Mouse (Mus musculus) ovary, postnatal 36 days (tissue): ENCODE measurements around the gene Zglp1.
"Not testable (repeated sequence)": the region's sequence is repeated elsewhere in the genome, so short reads cannot be mapped to it uniquely, and the experiment has no call there.

Experiments
- DNase-seq: peaks from one replicate; pipeline ENCODE4 v3.0.0; 2022; ENCODE audit warnings: low spot score, mixed read lengths

Gene Zglp1

DNA sequence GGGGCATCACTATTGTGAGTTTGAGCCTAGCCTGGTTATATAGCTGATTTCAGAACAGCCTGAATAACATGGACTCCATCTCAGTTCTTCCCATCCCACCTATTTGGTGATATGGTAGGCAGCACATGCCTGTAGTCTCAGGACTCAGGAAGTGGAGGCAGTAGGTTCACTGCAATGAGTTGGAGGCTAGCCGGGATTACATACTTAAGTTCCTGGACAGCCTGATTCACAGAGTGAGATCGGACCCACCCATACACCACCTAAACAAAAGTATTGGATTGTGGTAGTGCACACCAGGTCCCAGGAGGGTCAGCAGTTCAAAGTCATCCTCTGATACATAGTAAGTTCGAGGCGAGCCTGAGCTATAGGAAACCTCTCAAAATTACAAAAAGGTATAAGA is 5.7 kb upstream of the Zglp1 start:
- DNase-seq: no peak

DNA sequence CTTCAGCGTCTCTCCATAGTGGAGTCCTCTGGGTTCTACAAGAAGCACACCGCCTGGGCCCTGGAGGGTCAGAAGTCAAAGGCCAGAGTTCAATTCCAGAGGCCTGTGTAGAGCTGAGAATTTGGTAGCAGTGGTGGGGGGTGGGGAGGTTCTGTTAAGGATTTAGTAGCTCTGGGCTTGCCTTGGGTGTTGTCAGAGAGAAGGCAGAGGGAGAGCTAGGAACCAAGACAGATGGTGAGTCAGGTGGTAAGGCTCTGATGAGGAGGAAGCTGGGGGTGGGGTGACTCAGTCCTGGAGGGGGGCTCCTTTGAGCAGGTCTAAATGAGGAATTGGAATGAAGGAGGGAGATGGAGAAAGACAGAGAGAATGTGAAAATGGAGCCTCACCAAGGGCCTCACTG is 4.0 kb downstream of the Zglp1 start:
- no peak for DNase-seq

DNA sequence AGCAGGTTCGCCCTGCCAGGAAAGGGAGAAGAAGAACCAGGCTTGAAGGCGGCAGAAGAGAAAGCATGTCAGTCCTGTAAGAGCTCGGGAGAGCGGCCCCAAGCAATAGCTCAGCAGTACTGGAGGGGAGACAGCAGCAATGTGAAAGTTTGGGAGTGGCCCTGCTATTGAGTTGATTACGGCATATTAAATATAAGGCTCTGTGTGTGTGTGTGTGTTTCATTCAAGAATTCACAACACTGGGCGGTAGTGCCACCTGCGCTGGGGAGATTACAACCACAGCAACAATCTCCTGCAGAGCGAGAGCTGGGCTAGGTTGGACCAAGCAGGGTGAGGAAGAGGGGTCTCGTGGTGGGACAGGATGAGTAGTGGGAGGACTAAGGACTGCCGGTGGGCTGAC is 15.3 kb downstream of the Zglp1 start:
- no peak for DNase-seq

DNA sequence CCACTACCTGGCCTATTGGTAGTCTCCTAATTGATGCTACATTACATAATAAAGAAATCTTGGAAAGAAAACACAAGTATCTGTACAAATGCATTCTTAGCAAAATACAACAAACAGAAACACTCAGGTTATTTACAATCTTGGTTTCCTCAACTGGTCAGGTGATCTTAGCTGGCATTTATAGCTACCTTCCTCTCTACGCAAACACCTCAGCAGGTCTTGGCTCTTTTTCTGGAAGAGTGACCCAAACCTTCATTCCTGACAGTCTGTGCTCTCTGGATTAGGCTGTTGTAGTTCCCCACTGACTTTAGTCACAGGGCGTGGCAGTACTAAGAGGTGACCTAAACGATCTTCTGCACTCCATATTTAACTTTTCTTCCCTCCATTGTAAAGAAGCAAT is 21.7 kb downstream of the Zglp1 start:
- no peak for DNase-seq

DNA sequence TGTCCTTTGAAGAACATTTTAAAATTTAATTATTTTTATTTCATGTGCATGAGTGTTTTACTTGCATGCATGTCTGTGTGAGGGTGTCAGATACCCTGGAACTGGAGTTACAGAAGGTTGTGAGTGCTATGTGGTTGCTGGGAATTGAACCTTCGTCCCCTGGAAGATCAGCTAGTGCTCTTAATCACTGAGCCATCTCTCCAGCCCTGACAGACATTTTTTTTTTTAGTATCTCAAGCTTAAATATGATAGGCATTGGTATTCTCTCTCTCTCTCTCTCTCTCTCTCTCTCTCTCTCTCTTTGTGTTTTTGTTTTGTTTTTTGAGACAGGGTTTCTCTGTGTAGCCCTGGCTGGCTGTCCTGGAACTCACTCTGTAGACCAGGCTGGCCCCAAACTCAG is 22.1 kb downstream of the Zglp1 start:
- DNase-seq: not testable (repeated sequence)

DNA sequence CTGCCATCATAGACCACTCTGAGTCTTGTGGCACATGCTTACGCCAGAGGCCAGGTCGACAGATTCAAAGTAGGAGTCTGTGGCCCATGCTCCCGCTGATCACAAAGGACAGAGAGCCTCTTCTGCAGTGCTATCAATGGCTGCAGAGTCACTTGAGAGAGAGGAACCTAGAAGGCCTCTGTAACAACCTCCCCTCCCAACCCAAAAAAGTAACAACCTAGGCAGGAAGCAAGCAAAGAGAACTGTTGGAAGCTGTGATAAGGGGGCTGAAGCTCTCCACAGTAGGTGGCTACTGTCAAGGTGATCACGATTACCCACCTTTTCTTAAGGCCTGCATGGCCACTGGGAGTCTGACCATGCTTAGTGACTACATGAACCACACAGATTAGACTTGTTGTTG is 23.3 kb downstream of the Zglp1 start:
- DNase-seq: no peak

DNA sequence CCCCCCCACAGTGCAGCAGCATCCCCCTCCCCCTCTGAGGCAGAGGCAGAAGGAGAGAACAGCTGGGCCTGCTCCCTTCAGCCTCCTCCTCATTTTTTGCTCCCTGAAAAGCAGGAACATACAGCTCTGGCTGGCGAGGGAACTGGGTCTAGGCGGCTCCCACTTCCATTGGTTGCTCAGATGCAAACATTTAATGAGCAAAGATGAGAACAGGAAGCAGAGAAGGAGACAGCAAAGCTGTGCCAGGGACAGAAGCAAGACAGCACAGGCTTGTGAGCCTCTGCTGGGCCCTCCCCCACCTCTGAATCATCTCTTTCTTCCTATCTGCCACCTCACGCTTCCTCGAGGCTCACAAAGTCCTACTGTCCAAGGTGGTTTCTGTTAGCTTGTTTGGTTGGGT is 25.6 kb downstream of the Zglp1 start:
- DNase-seq: no peak

DNA sequence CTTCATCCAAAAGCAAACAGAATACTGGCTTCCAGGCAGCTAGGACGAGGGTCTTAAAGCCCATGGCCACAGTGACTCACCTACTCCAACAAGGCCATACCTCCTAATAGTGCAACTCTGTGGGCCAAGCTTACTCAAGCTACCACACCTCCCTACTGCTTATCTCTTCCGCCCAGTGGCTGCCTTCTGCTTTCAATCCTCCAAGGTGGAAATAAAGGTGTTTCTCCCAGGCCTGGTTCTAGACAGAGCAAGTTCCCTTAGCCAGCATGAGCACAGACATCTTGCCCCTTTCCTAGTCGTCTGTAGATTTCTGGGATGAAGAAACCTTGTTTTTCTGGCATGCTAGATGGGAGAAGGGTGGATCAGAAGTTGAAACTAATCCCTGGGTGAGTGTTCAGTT is 27.1 kb downstream of the Zglp1 start:
- no peak for DNase-seq

DNA sequence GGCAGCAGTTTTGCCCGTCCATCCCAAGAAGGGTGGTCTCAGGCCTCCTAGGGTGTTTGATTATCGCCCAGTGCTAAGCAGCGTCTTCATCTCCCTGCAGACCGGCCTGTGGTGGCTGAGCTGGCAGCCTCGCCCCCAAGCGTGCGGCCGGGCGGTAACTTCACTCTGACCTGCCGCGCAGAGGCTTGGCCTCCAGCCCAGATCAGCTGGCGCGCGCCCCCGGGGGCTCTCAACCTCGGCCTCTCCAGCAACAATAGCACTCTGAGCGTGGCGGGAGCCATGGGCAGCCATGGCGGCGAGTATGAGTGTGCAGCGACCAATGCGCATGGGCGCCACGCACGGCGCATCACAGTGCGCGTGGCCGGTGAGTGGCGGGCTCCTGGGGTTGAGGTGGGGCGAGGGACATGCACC is 29.4 kb downstream of the Zglp1 start:
- peak; percentile 59 for DNase-seq

DNA sequence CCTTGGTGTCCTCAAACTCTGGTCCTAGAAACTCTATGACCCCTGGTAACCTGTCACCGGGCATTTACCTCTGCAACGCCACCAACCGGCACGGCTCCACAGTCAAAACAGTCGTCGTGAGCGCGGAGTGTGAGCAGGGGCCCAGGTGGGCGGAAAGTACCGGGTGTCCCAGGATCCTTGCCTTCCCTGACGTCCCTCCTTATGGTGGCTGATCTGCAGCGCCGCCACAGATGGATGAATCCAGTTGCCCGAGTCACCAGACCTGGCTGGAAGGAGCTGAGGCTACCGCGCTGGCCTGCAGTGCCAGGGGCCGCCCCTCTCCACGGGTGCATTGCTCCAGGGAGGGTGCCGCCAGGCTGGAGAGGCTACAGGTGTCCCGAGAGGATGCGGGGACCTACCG is 30.2 kb downstream of the Zglp1 start:
- no peak for DNase-seq

DNA sequence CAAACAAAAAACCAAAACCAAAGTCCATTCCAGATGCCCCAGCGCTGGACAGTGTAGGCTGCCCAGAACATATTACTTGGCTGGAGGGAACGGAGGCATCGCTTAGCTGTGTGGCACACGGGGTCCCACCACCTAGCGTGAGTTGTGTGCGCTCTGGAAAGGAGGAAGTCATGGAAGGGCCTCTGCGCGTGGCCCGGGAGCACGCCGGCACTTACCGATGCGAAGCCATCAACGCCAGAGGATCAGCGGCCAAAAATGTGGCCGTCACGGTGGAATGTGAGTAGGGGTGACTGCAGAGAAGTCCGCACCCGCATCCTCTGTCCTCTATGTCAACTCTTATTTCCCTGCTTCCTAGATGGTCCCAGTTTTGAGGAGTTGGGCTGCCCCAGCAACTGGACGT is 30.7 kb downstream of the Zglp1 start:
- no peak for DNase-seq

DNA sequence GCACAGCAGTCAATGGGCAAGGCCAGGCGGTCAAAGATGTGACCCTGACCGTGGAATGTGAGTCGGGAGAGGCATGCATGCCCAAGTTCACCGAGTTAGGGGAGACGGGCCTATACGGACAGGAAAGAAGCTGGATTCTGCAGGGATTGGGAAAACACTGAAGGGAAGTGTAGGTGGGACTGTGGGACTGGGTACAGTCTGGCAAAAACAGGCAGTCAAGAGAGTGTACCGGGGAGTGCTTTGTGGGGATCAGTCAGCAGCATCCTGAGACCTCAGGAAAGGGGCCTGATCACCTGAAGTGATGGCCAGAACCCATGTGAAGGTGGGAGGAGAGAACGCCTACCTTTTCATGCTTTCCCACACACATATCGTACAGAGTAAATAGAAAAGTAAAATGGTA is 31.3 kb downstream of the Zglp1 start:
- DNase-seq: no peak

DNA sequence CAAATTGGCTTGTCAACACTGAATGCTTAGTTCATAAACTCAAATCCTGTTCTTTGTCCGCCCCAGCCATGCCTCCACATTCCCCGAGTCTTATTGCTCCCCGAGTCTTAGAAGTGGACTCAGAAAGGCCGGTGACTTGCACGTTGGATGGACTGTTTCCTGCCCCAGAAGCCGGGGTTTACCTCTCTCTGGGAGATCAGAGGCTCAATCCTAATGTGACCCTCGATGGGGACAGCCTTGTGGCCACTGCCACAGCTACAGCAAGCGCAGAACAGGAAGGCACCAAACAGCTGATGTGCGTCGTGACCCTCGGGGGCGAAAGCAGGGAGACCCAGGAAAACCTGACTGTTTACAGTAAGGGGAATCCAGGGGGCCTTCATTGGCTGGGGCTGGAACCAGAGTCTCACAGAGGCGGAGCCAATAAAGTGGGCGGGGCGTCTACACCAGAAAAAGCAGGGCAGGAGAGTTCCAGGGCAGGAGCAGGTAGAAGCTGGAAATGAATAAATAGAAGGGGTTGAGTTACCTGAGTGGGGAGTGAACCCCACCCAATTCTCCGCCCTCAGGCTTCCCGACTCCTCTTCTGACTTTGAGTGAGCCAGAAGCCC is 32.3 kb downstream of the Zglp1 start:
- no peak for DNase-seq

DNA sequence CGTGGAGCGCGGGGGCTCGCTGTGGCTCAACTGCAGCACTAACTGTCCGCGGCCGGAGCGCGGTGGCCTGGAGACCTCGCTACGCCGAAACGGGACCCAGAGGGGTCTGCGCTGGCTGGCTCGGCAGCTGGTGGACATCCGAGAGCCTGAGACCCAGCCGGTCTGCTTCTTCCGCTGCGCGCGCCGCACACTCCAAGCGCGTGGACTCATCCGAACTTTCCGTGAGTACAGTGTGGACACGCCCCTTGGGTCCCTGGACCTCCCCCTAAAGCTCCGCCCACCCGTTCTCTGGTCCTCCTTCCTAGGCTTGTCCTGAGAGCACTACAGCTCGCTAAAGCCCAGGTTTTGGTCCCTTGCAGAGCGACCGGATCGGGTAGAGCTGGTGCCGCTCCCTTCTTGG is 33.8 kb downstream of the Zglp1 start:
- peak; percentile 83 for DNase-seq

DNA sequence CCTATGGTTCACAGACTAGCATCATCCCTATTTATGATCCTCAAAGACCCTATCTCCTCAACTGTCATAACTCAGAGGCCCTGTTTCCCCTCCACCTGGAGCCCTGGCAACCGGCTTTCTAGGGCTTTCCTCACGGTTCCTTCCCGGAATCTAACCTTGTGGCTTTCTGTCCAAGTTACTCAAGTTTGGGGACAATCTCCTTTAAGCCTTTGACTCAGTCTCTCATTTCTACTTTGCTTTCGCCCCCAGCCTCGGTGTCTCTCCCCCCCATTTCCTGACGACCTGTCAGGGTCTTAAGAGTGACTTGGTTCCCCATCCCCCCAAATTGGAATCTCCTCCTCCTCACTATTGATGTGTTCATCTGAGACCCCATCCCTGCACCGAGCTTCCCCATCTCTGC is 34.4 kb downstream of the Zglp1 start:
- DNase-seq: no peak

DNA sequence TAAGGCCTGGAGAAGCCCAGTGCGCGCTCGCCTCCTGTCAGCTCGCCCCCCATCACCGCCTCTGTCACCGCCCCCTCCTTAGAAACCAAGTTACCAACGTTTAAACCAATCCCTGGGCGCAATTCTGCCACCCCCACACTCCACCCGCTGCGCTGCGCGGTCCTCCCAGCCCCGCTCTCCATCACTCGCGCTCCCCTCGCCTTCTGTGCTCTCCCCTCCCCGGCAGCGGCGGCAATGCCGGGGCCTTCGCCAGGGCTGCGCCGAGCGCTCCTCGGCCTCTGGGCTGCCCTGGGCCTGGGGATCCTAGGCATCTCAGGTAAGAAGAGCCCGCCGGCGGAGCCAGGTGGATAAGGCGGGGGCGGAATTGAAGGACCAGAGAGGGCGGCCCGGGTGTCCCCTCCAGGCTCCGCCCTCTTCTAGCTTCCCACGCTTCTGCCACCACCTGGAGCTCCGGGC is 35.0 kb downstream of the Zglp1 start, which contains the start of gene Icam5:
TSS of gene Icam5 (plus strand) at position 178 of the 456 bp plus-strand sequence.
- peak; percentile 42 for DNase-seq

DNA sequence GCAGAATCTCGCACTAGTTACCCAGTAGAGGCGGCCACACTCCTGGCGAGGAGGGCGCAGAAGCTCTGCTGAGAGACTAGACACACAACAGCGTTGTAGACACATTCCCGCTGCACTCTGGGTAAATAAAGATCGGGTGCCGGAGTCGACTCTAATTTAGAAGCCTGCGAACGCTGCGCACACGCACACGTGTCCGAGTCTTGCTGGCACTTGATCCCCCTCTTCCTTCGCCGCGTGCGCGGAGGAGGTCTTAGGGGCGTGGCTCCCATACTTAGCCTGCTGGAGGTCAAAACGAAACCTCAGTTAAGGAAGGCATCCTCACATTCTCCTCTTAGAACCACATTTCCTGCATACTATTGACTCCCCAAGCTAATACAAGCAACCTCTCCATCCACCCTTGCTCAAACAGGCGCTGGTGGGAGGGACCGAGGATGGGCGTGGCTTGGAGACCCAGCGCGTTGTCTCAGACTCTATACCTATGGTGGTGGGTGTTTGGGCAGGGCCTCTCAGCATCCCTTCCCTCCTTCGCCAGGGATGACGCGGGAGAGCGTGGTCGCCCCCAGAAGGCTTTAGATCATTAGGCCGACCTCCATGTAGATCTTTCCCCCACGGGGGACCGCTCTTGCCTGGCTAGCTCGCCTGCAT is 35.5 kb downstream of the Zglp1 start:
- peak; percentile 65 for DNase-seq

DNA sequence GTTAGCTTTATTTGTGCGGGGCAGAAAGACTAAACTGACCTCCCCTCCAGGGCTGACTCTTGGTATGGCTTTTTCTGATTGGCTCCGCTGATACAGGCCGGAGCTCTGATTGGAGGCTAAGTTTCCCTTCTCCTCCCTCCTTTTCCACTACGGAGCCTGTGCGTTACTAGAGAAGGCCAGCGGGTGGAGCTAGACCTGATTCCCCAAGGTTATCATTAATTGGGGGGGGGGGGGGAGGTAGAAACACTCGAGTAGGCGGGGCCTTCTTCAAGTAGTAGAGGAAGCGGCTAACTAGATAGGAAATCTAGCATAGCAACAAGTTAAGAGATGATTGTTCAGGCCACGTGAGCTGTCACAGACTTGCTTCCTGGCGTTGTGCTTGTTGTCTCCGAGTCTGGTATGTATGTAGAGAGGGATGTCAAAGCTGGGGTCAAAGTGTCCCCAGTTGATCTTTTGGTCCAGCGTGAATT is 36.1 kb downstream of the Zglp1 start:
- peak; percentile 80 for DNase-seq

DNA sequence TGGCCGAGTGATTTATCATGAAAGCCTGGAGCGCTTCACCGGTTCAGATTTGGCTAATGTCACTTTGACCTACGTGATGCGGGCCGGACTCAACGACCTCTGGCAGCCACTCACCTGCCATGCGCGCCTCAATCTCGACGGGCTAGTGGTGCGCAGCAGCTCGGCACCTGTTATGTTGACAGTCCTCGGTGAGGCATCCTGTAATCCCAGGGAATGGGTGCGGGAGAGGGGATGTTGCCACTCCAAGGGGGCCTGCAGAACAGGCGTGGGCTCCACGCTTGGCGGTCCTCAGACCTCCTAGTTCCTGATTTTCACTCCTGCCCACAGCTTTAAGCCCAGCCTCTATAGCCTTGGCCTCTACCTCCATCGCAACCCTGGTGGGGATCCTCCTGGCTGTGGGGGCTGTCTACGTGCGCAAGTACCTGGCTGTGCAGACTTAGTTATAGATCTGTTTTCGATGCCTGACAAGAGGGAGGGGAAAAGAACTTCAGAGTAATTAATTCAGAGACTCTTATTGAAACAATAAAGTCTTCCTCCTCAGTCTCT is 36.8 kb downstream of the Zglp1 start:
- no peak for DNase-seq

DNA sequence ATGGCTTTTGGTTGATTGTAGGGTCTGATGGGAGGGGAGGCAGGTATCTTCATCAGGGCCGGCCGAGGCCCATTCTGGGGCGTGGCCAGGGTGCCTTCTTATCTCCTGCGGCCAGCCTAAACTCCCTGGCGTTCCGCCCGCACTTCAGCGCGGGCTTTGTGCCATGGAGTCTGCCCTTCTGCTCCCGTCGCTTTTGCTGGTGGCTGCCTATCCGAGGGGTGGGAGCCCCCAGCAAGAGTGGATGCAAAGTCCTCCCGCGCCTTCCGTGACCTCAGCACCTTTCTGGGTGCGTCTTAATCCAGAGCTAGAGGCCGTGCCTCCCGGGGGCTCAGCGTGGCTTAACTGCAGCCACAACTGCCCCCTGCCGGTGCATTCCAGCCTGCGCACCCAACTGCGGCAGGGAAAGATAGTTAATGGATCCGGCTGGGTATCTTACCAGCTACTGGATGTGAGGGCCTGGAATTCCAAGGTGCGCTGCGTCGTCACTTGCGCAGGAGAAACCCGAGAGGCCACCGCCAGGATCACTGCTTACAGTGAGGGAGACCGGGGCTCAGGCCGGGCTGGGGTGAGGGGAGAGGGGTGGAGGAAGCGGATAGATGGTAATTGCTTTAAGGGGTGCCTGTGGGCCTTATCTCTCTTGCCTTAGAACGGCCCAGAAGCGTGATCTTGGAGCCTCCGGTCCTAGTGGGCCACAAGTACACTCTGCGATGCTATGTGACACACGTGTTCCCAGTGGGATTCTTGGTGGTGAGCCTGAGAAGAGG is 37.4 kb downstream of the Zglp1 start, which contains the start of gene Icam4:
TSS of gene Icam4 (plus strand) at position 83 of the 764 bp plus-strand sequence.
- peak; percentile 84 for DNase-seq

DNA sequence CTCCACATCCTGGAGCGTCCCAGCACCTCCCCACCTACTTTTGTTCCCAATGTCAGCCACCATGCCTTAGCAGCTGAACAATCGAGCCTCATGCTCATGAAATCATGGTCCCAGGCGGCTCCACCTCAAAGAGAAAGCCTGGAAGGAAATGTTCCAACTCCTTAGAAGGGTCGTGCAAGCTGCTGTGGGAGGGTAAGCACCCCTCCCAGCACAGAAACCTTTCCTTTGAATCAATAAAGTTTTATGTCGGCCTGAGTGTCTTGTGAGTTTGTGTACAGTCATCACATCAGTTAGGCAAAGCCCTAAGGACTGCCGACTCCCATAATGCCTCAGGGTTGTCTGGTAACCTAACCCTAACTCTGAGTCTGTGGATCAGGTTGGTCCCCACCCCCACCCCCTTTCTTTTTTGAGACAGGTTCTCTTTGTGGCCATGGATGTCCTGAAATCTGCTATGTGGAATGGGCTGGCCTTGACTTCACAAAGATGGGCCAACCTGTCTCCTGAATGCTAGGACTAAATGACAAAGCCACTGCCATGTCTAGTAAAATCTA is 38.3 kb downstream of the Zglp1 start:
- no peak for DNase-seq

DNA sequence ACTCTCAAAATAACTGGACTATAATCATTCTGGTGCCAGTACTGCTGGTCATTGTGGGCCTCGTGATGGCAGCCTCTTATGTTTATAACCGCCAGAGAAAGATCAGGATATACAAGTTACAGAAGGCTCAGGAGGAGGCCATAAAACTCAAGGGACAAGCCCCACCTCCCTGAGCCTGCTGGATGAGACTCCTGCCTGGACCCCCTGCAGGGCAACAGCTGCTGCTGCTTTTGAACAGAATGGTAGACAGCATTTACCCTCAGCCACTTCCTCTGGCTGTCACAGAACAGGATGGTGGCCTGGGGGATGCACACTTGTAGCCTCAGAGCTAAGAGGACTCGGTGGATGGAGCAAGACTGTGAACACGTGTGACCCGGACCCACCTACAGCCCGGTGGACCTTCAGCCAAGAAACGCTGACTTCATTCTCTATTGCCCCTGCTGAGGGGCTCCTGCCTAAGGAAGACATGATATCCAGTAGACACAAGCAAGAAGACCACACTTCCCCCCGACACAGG is 39.1 kb downstream of the Zglp1 start:
- DNase-seq: no peak
